Mouse (Mus musculus) liver, adult 2 months (tissue): ENCODE measurements around the gene Ptpn11. TPM values are rescaled to one million over a fixed set of nuclear protein-coding genes. Genes with fewer than 3 reads are reported as not detected.

Experiments used
- DNase-seq: peaks from one replicate; pipeline ENCODE4 v3.0.0-alpha.2; 2011; ENCODE audit warnings: low read depth, low spot score; ENCODE audit errors: extremely low read depth
- H3K27ac ChIP-seq: fragments of 200-500 bp; replicated peaks from 2 replicates; pipeline ENCODE4 v1.5.1; 2012; ENCODE audit warnings: low read depth, mild to moderate bottlenecking, control low read depth, inconsistent platforms, low read length; ENCODE audit not compliant: insufficient read depth
- H3K27me3 ChIP-seq: fragments of 200-500 bp; 2 replicates; pipeline ENCODE4 v1.6.1; 2012; ENCODE audit warnings: mild to moderate bottlenecking, moderate library complexity, low read length, inconsistent platforms; ENCODE audit not compliant: control insufficient read depth, insufficient read depth
- H3K36me3 ChIP-seq: fragments of 200-500 bp; 2 replicates; pipeline ENCODE4 v1.6.1; 2012; ENCODE audit warnings: low read length, inconsistent platforms; ENCODE audit not compliant: control insufficient read depth, insufficient read depth
- H3K4me1 ChIP-seq: fragments of 200-500 bp; 2 replicates; pipeline ENCODE4 v1.6.1; 2011; ENCODE audit warnings: low read length; ENCODE audit not compliant: control insufficient read depth, insufficient read depth
- H3K4me3 ChIP-seq: fragments of 200-500 bp; 2 replicates; pipeline ENCODE4 v1.5.1; 2011; ENCODE audit warnings: low read depth, mild to moderate bottlenecking, control low read depth, low read length, moderate library complexity; ENCODE audit not compliant: insufficient read depth
- H3K79me2 ChIP-seq: fragments of 200-500 bp; 2 replicates; pipeline ENCODE4 v1.6.1; 2012; ENCODE audit warnings: inconsistent platforms, mild to moderate bottlenecking, low read length, moderate library complexity; ENCODE audit not compliant: control insufficient read depth, insufficient read depth
- H3K9ac ChIP-seq: fragments of 200-500 bp; 2 replicates; pipeline ENCODE4 v1.6.1; 2012; ENCODE audit warnings: low read depth, mild to moderate bottlenecking, control low read depth, inconsistent platforms, low read length
- CTCF ChIP-seq: fragments of 200-500 bp; IDR thresholded peaks from 2 replicates; pipeline ENCODE4 v1.5.1; 2011; ENCODE audit warnings: low read depth, low read length, control low read depth
- POLR2A ChIP-seq: fragments of 200-500 bp; IDR thresholded peaks from 2 replicates; pipeline ENCODE4 v1.6.1; 2011; ENCODE audit warnings: low read length, control low read depth; ENCODE audit not compliant: insufficient read depth; ENCODE audit errors: extremely low read depth
- WGBS: fragments of 180-500 bp; shearing (Covaris S2); methylation state at CpG from one replicate; pipeline ENCODE4 v1.1.7; 2018; 5-methylcytosine and 5-hydroxymethylcytosine counted together
- polyA plus RNA-seq: library from polyadenylated mRNA; depleted of rRNA; stranded (reverse); fragments of >200 nt; gene quantifications from 2 replicates; pipeline ENCODE4 v1.2.3, GENCODE M21; 2012
- total RNA-seq: library from RNA; depleted of rRNA; stranded (reverse); fragments of >200 nt; gene quantifications from 2 replicates; pipeline ENCODE4 v1.2.3, GENCODE M21; 2014

The Ptpn11 gene
- total and polyA plus RNA-seq, 2 experiments: 15.6 to 23.1 TPM

DNA sequence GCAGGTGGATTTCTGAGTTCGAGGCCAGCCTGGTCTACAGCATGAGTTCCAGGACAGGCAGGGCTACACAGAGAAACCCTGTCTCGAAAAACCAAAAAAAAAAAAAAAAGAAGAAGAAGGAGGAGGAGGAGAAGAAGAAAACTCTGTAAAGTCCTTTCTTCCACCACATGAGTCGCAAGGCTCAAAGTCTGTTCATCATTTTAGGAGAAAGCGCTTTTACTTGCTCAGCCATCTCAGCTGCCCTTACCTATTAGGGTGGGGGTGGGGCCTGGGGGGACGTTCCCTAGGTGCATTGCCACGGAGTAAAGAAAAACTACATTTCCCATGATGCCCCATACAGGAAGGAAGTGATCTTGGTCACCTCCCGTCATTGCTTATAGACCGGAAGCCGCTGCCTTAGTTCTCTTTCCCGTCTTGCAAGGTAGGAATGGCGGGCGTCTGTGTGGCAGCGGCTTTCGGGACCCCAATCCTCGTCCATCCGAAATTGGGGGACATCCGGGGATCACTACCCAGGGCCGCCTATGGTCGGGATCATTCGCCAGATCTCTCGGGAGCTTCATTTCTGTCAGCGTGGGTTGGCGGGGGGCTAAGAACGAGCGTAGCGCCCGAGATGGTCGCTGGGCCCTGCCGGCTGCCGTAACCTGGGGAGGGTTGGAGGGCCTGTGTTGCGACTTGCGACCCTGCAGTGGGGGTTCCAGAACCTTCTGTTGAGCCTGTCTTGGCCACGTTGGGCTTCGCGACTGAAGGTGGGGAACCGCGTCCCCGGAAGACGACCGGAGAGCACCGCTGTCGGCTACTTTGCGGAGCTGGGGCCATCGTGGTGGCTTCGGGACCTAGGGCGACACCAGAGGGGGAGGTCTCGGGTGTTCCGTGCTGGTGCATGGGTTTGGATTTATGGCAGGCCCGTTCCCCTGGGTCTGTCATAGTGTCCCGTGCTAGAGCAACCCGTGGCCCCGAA, 13.2 kb upstream of the Ptpn11 start, which contains the start of gene Rpl6:
TSS of gene Rpl6 (plus strand) at position 350 of the 958 bp plus-strand sequence.
- Histone ChIP-seq H3K9ac (peak within 1 kb of the TSS; percentile 96), H3K27me3 (no peaks in the 10 kb centered on the region), H3K27ac (peak within 1 kb of the TSS; percentile 37), H3K4me3 (peak within 1 kb of the TSS; percentile 81), H3K4me1 (peaks cover 9% of the 10 kb centered on the region), H3K79me2 (peaks cover 3% of the 10 kb centered on the region; the same call in 1 of the 2 replicates), H3K36me3 (peaks cover 28% of the 10 kb centered on the region)
- under 1% methylated on average over 52 of the region's 52 CpGs for WGBS
- peak; percentile 91 for DNase-seq
- peak; percentile 72 for TF ChIP-seq POLR2A
- no peak for TF ChIP-seq CTCF

DNA sequence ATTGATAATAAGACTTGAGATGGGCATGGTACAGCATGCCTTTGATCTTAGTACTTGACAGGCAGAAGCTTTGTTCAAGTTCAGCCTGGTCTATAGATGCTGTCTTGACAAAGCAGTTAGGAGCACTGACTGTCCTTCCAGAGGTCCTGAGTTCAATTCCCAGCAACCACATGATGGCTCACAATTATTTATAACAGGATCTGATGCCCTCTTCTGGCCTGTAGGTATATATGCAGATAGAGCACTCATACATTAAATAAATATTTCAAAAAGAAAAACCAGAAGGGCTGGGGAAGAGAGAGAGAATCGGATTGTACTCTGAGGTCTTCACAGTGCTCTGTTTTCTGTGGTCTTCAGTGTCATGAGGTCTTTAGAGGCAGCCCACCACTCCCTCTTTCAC, 11.3 kb upstream of the Ptpn11 start:
- no peak overlapping the region for H3K9ac ChIP-seq
- H3K27me3 ChIP-seq: no peaks in the 10 kb centered on the region
- H3K4me3 ChIP-seq: no peak overlapping the region
- TF ChIP-seq POLR2A (no peak), CTCF (peak; percentile 23; the same call in 1 of the 2 replicates)
- peaks cover 14% of the 10 kb centered on the region for H3K36me3 ChIP-seq
- WGBS: 80% methylated on average over 1 of the region's 1 CpGs
- peaks cover 3% of the 10 kb centered on the region; the same call in 1 of the 2 replicates for H3K79me2 ChIP-seq
- H3K4me1 ChIP-seq: peaks cover 9% of the 10 kb centered on the region
- no peak for DNase-seq
- H3K27ac ChIP-seq: no peak overlapping the region

DNA sequence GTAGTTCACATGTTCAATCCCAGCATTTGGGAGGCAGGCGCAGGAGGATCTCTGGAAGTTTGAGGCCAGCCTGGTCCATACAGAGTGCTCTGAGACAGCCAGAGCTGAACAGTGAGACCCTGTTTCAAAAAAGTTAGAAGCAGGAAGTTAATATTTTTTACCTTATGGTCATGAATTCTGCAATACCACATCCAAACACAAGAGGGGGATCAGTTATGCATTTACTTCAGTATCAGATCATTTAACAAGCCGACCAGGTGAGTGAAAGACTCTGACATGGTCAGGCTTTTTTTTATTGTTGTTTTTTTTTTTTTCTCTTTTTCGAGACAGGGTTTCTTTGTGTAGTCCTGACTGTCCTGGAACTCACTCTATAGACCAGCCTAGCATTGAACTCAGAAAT, 10.5 kb upstream of the Ptpn11 start:
- no peak overlapping the region for H3K27ac ChIP-seq
- no peak overlapping the region for H3K4me3 ChIP-seq
- H3K4me1 ChIP-seq: peaks cover 9% of the 10 kb centered on the region
- no peaks in the 10 kb centered on the region for H3K27me3 ChIP-seq
- H3K79me2 ChIP-seq: peaks cover 3% of the 10 kb centered on the region; the same call in 1 of the 2 replicates
- 33% methylated on average over 3 of the region's 3 CpGs for WGBS
- no peak overlapping the region for H3K9ac ChIP-seq
- peaks cover 10% of the 10 kb centered on the region for H3K36me3 ChIP-seq
- TF ChIP-seq POLR2A: no peak
- TF ChIP-seq CTCF: peak; percentile 40
- peak; percentile 65 for DNase-seq

DNA sequence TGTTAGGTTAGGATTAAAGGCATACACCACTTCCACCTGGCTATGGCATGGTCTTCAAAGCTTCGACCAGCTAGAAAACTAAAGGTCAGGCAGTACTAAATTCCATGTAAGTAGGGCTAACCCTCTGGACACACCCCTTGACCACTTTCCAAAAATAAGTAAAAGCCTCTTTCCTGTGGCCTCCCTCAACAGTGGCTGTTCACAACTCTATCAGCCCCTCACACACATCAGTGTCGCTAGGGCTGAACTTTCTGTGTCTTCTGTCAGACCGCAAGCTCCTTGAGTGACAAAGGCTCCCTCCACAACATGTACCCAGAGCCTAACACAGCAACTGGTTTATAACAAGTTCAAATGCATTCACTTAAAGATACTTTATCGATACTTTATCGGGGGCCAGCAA, 7.2 kb upstream of the Ptpn11 start:
- H3K4me3 ChIP-seq: no peak overlapping the region
- DNase-seq: no peak
- no peak for TF ChIP-seq POLR2A
- WGBS: 83% methylated on average over 5 of the region's 5 CpGs
- H3K27me3 ChIP-seq: no peaks in the 10 kb centered on the region
- H3K79me2 ChIP-seq: no peaks in the 10 kb centered on the region
- H3K27ac ChIP-seq: no peak overlapping the region
- H3K36me3 ChIP-seq: no peaks in the 10 kb centered on the region
- no peaks in the 10 kb centered on the region for H3K4me1 ChIP-seq
- H3K9ac ChIP-seq: no peak overlapping the region

DNA sequence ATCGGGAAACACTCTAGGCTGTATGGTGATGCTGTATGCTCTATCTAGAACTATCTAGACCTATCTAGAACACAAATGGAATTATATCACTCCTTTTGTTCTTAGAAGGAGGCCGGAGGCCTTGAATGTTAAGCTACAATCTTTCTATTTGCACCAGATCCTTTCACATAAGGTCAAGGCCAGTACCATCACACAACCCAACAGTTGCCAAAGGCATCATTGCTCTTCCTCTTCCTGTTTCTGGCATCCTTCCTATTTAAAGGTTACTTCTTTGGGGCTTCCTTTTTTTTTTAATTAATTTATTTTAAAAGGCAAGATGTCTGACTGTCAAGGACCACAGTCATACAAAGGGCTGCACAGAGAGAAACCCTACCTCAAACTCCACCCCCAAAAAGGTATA, 6.1 kb upstream of the Ptpn11 start:
- Histone ChIP-seq H3K9ac (no peak overlapping the region), H3K27ac (no peak overlapping the region), H3K79me2 (no peaks in the 10 kb centered on the region), H3K4me3 (no peak overlapping the region), H3K36me3 (no peaks in the 10 kb centered on the region), H3K4me1 (no peaks in the 10 kb centered on the region), H3K27me3 (no peaks in the 10 kb centered on the region)
- TF ChIP-seq CTCF (no peak), POLR2A (no peak)
- DNase-seq: no peak
- WGBS: 70% methylated on average over 2 of the region's 2 CpGs

DNA sequence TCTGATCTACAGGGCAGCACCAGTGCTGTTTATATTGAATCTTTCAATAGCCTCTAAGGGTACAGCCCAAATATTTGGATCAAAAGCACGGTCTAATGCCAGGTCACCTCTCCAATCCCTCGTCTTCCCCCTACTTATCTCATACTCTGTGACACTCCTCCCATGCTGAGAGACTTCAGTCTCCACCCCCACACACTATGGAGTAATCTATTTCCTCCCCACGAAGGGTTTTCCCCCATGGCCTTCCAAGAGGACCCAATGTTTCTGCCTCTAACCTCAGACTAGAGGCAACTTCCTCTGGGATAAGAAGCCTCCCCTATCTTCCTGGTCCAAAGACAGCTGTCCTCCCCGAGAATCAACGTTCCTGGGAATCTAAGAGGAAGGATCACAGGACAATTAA, 5.6 kb upstream of the Ptpn11 start:
- 53% methylated on average over 5 of the region's 5 CpGs for WGBS
- Histone ChIP-seq H3K9ac (no peak overlapping the region), H3K79me2 (no peaks in the 10 kb centered on the region), H3K27ac (no peak overlapping the region), H3K36me3 (no peaks in the 10 kb centered on the region), H3K4me3 (no peak overlapping the region), H3K27me3 (no peaks in the 10 kb centered on the region), H3K4me1 (no peaks in the 10 kb centered on the region)
- TF ChIP-seq CTCF (no peak), POLR2A (no peak)
- DNase-seq: no peak
